Mouse (Mus musculus): ENCODE measurements around the gene Wrap73. TPM values are rescaled to one million over a fixed set of nuclear protein-coding genes. Genes with fewer than 3 reads are reported as not detected.
A peak's percentile ranks its signal among the peaks of the same experiment; 100 is the strongest.

The Wrap73 gene
- 10 to 100 TPM; 33.8 to 36.0 TPM for total RNA-seq (2021)

GRCm38 (mm10) chr4:154142211-154143040, at the start of gene Wrap73:
TSS of gene Wrap73 (plus strand) at chr4:154142372.
- peak; percentile 87 to 88 for DNase-seq

DNA sequence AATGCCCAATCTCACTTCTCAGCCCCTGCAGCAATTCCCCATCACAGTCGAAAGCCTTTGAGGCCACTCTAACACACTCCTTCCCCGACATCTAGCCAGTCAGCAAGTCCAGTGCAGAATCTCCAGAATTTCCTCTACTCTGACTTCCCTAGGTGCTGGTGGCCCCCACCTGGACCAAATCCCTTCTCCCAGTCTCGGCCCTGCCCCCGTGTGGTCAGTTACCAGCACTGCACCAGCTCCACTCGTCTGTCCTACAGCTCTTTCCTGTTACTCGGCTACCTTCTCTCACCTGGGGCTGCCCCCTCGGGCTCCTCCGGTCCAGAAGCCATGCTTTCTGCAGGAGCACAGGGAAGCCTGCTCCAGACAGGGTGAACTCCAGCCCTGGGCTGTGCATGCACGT, 49.0 kb upstream of the Wrap73 start:
- DNase-seq, result peak in 1 of 2 experiments; percentile 43

DNA sequence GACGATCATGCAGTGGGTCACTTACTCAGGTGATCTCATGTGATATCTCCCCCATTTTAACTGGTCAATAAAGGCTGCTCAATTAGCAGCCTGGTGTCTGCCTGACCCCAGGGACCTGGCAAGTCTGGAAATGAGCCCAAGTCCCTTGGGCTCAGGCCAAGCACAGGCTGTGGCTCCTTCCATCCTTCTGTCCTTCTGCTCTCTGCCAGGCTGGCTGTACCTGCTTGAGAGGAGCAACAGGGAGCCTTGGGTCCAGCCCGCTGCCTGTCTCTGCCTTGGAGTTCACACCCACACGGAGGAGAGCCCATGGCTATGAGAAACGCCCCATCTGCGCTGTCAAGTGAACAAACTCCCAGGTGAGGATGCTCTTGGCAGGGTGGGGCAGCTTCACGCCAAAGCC, 46.1 kb upstream of the Wrap73 start:
- no peak for DNase-seq

- DNase-seq, result no peak
Measured at GRCm38 (mm10) chr4:154099361-154099760, 42.8 kb upstream of the Wrap73 start.

GRCm38 (mm10) chr4:154103386-154103785, 38.8 kb upstream of the Wrap73 start:
- DNase-seq, result no peak

DNA sequence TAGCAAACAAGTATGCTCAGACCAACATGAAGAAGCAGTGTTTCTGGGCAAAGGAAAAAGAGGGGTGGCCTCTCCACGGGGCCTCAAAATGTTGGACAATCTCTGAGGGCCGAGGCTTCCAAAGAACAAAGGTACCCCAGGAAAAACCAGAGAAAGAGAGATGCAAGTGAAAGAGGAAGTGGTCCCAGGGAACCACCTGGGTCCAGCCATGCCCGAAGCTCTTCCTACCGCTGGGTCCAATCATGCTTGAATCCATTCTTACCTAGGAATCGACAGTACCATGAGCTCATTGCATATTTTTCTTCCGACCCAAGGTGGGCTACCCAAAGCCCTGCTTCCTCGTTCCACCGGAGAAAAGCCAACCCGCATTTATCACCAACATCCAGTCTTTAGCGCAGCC, 38.3 kb upstream of the Wrap73 start:
- DNase-seq, result no peak

DNA sequence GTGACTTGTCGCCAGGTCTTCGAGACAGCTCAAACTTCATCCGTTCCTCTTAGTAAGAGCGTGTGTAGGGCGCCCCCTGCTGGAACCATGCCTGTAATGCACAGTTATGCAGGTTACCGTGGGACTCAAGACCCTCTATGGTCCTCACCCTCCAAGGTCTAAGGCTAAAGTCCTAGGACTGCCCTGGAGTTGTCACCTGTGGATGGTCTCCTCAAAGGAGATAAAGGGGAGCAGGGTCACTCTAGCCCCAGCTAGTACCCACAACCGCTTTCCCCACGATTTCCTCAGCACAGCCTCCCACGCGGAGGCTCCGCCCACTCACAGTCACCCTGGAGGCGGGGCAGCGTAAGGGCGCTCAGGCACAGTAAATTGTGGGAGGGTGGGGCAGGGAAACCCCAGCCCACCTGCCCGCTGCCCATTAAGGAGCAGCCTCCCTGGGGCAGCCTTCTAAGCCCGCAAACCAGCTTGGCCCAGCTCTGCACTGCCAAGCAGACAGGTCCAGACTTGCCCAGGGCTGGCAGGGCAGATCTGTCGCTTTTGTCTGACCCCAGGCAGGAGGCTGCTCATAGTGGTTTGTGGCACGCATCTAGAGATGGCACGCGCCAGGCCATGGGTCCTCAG, 36.7 kb upstream of the Wrap73 start:
- peak; percentile 43 to 60 for DNase-seq

GRCm38 (mm10) chr4:154106497-154107061, 35.6 kb upstream of the Wrap73 start:
- DNase-seq, result no peak

- peak in 1 of 2 experiments; percentile 34 for DNase-seq
Measured at GRCm38 (mm10) chr4:154109216-154109849, 32.8 kb upstream of the Wrap73 start.

DNA sequence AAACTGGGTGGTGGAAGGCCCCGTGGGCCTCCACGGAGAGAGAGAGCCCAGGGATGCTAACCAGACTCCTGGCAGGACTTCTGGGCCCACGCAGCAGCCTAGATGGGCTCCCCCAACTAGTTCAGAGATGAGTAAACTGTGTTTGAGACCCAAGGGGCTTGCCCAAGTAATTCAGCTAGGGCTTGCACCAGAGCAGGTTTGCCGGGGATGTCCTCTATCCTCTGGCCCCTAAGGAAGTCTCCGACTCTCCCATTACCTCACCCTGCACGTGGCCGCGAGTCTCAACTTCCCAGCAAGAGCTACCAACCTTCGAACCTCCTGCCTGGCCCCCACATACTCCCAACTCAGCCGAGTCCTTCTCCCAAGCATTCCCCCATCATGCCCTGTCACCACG, 32.3 kb upstream of the Wrap73 start:
- no peak for DNase-seq

DNA sequence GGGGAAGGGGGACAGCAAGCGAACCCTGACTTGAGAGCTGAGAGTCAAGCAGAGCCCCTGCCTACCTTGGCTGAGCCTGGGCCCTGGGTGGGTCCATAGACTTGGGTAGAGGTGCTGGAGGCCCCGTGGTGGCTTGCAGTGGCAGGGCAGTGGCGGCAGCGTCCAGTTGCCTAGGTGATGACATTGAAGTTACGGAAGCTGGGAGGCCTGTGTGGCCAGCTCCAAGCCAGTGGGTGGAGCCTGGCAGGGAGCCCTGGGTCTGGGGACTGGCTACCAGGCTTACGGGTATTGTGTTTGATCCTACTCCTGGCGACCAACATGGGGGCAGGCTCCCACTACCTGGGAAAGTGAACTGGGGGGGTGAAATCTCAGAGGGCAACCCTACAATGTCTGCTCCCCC, 25.8 kb upstream of the Wrap73 start:
- DNase-seq, result no peak

- no peak for DNase-seq
Measured at GRCm38 (mm10) chr4:154118782-154119181, 23.4 kb upstream of the Wrap73 start.

GRCm38 (mm10) chr4:154119208-154119607, 23.0 kb upstream of the Wrap73 start:
- no peak for DNase-seq

- DNase-seq, result no peak
Measured at GRCm38 (mm10) chr4:154121800-154122199, 20.4 kb upstream of the Wrap73 start.

DNA sequence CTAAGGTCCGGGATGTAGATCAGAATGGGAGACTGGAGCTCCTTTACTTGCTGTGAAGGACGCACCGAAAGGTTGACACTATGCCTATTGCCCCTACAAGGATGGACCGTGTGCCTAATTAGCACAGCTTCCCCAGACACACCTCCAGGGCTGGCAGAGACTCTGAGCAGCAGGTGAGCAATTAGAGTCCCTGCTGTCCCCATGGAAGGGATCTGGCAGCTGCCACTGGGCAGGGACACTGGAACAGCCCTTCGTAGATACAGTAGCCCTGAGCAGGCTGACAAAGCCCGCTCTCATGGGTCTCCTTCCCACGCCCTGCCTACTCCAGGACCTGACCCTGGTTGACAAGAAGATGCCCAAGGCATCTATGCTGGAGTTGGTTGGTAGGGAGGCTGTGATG, 19.8 kb upstream of the Wrap73 start:
- no peak for DNase-seq

DNA sequence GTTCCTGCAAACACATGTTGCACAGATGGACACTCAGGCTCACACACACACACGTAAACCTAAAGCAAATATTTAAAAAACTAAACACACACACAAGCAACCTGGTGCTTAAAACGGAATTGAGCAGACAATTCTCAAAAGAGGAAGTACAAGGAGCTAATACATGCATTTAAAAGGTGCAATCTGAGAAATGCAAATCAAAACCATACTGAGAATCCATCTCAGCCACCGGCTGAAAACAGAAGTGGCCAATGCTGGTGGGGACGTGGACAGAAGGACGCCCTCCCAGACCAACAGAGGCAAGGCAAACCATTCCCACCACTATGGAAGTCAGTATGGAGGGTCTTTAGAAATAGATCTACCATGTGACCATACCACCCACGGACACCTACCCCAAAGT, 18.6 kb upstream of the Wrap73 start:
- no peak for DNase-seq

GRCm38 (mm10) chr4:154125202-154125601, 17.0 kb upstream of the Wrap73 start:
- no peak for DNase-seq

GRCm38 (mm10) chr4:154127273-154127672, 14.9 kb upstream of the Wrap73 start:
- DNase-seq, result no peak

DNA sequence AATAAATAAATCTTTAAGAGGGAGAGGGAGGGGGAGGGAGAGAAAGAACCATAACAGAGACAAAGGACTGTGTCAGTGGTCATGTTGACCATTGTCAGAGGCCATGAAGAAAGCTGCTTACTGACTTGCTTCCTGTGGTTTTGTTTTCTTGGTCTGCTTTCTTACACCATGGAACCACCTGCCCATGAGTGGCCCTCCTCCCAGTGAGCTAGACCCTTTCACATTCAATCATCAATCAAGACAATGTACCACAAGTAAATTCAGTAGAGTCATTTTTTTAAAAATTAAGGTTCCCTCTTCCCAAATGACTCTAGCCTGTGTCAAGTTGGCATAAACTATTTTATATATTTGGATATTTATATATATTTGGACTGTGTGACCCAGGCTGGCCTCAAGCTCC, 12.2 kb upstream of the Wrap73 start:
- no peak for DNase-seq

- DNase-seq, result no peak
Measured at GRCm38 (mm10) chr4:154131894-154132293, 10.3 kb upstream of the Wrap73 start.

GRCm38 (mm10) chr4:154134803-154135202, 7.4 kb upstream of the Wrap73 start:
- no peak for DNase-seq

DNA sequence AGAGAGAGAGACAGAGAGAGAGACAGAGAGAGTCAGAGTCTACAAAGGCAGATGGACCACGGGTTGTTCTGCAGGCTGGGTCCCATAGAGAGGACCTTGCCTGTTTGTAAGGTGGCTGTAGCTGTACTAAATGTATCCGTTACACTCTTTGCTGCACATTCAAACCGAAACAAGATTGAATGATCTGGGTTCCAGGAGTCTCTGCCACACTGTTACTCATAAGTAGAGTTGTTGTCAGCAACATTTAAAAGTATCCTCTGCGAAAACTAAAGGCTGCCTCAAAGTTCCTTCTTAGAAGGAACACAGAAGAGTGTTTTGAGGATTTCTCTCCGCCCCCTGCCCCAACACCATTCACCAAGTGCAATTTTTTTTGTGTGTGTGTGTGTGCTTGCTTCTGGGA, 5.0 kb upstream of the Wrap73 start:
- no peak for DNase-seq

DNA sequence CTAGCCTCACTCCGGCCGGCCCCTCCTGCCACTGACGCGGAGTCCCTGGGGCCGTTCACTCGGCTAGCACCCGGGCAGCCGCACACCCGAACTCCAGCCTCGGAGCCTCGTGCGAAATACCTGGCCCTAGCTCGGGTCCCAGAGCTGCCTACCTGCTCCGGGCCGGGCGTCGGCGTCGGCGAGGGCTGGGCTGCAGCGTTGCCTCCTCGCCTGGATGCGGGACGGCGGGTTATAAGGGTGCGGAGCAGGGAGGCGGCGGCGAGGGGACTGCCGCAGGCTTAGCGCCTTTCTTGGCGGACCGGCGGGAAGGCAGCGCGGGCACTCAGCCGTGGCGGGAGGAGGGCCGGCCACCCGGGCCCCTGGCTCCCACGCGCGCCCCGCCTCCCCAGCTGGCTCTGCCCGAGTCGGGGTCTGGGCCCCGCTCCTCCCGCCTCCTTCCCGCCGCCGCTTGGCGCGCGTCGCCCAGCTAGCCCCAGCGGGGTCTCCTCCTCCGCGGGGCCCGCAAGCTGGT, 2.4 kb upstream of the Wrap73 start:
- DNase-seq, result no peak

- no peak for DNase-seq
Measured at GRCm38 (mm10) chr4:154140182-154140212, 2.2 kb upstream of the Wrap73 start, which contains the start of gene Trp73. TSS of gene Trp73 (minus strand) at chr4:154140208.

Data from layer of hippocampus, postnatal 36 days (tissue).